Mouse (Mus musculus): ENCODE results near the gene Tmem240. TPM values are rescaled to one million over a fixed set of nuclear protein-coding genes. Genes with fewer than 3 reads are reported as not detected.
"Not testable (repeated sequence)": the region's sequence is repeated elsewhere in the genome, so short reads cannot be mapped to it uniquely, and the experiment has no call there.

Tmem240 gene
- polyA plus RNA-seq, 1 experiment from 2014 or later: 12.0 TPM

- 90% methylated on average over 6 of the region's 6 CpGs for WGBS
- Histone ChIP-seq H3K4me3 (no peak overlapping the region), H3K27ac (no peak overlapping the region), H3K9me3 (no peaks in the 10 kb centered on the region), H3K9ac (no peak overlapping the region), H3K27me3 (no peaks in the 10 kb centered on the region), H3K4me1 (replicated peaks) (peaks cover 30% of the 10 kb centered on the region), H3K4me2 (no peak overlapping the region), H3K36me3 (peaks cover 72% of the 10 kb centered on the region)
- no peak for ATAC-seq (ENCODE audit: low FRiP score)
Measured at GRCm38 (mm10) chr4:155739152-155739551, 4.6 kb downstream of the Tmem240 start.

- Histone ChIP-seq H3K27me3 (no peaks in the 10 kb centered on the region), H3K36me3 (peaks cover 80% of the 10 kb centered on the region), H3K4me1 (replicated peaks) (peaks cover 28% of the 10 kb centered on the region), H3K9ac (no peak overlapping the region), H3K4me2 (no peak overlapping the region), H3K27ac (no peak overlapping the region), H3K9me3 (no peaks in the 10 kb centered on the region), H3K4me3 (no peak overlapping the region)
- WGBS: 85% methylated on average over 37 of the region's 37 CpGs
- ATAC-seq (ENCODE audit: low FRiP score): no peak
Measured at GRCm38 (mm10) chr4:155739741-155740636, 5.4 kb downstream of the Tmem240 start.

GRCm38 (mm10) chr4:155740681-155741080 lies 6.1 kb downstream of the Tmem240 start:
- H3K9ac ChIP-seq; H3K4me3 ChIP-seq; ATAC-seq (ENCODE audit: low FRiP score); H3K4me2 ChIP-seq; H3K27ac ChIP-seq; H3K9me3 ChIP-seq; H3K27me3 ChIP-seq: not testable (repeated sequence)
- peaks cover 87% of the 10 kb centered on the region for H3K36me3 ChIP-seq
- peaks cover 24% of the 10 kb centered on the region for H3K4me1 ChIP-seq (replicated peaks)
- 92% methylated on average over 10 of the region's 10 CpGs for WGBS

- 92% methylated on average over 5 of the region's 5 CpGs for WGBS
Measured at GRCm38 (mm10) chr4:155742684-155743083, 8.1 kb downstream of the Tmem240 start.

GRCm38 (mm10) chr4:155744474-155744873 lies 9.9 kb downstream of the Tmem240 start:
- Histone ChIP-seq H3K4me3 (no peak overlapping the region), H3K4me1 (replicated peaks) (no peaks in the 10 kb centered on the region; the same call in 1 of the 2 replicates), H3K4me2 (no peak overlapping the region), H3K27me3 (no peaks in the 10 kb centered on the region), H3K36me3 (peaks cover 98% of the 10 kb centered on the region), H3K27ac (no peak overlapping the region), H3K9ac (no peak overlapping the region), H3K9me3 (no peaks in the 10 kb centered on the region)
- WGBS: 95% methylated on average over 8 of the region's 8 CpGs
- no peak for ATAC-seq (ENCODE audit: low FRiP score)

More at GRCm38 (mm10) chr4:155742684-155743083, 8.1 kb downstream of the Tmem240 start:
- no peak overlapping the region for H3K9ac ChIP-seq
- H3K4me1 ChIP-seq (replicated peaks): peaks cover 4% of the 10 kb centered on the region
- ATAC-seq (ENCODE audit: low FRiP score): no peak
- H3K4me3 ChIP-seq: no peak overlapping the region
- H3K4me2 ChIP-seq: no peak overlapping the region
- H3K9me3 ChIP-seq: no peaks in the 10 kb centered on the region
- no peaks in the 10 kb centered on the region for H3K27me3 ChIP-seq
- H3K36me3 ChIP-seq: peaks cover 97% of the 10 kb centered on the region
- H3K27ac ChIP-seq: no peak overlapping the region

- Histone ChIP-seq H3K4me2 (no peak overlapping the region), H3K36me3 (peaks cover 98% of the 10 kb centered on the region), H3K4me1 (replicated peaks) (no peaks in the 10 kb centered on the region; the same call in 1 of the 2 replicates), H3K27ac (no peak overlapping the region), H3K9ac (no peak overlapping the region), H3K9me3 (no peaks in the 10 kb centered on the region), H3K4me3 (no peak overlapping the region), H3K27me3 (no peaks in the 10 kb centered on the region)
- 96% methylated on average over 5 of the region's 5 CpGs for WGBS
- no peak for ATAC-seq (ENCODE audit: low FRiP score)
Measured at GRCm38 (mm10) chr4:155745136-155745535, 10.5 kb downstream of the Tmem240 start.

- Histone ChIP-seq H3K27me3 (no peaks in the 10 kb centered on the region), H3K4me1 (replicated peaks) (no peaks in the 10 kb centered on the region), H3K27ac (no peak overlapping the region), H3K4me3 (no peak overlapping the region), H3K4me2 (no peak overlapping the region), H3K9me3 (no peaks in the 10 kb centered on the region), H3K9ac (no peak overlapping the region), H3K36me3 (peaks cover 98% of the 10 kb centered on the region)
- 89% methylated on average over 8 of the region's 8 CpGs for WGBS
- ATAC-seq (ENCODE audit: low FRiP score): no peak
Measured at GRCm38 (mm10) chr4:155746036-155746548, 11.5 kb downstream of the Tmem240 start.

- H3K4me3 ChIP-seq: no peak overlapping the region
- H3K4me1 ChIP-seq (replicated peaks): no peaks in the 10 kb centered on the region
- ATAC-seq (ENCODE audit: low FRiP score): no peak
- no peaks in the 10 kb centered on the region for H3K27me3 ChIP-seq
- no peak overlapping the region for H3K9ac ChIP-seq
- peaks cover 98% of the 10 kb centered on the region for H3K36me3 ChIP-seq
- no peaks in the 10 kb centered on the region for H3K9me3 ChIP-seq
- no peak overlapping the region for H3K4me2 ChIP-seq
- 91% methylated on average over 17 of the region's 17 CpGs for WGBS
- H3K27ac ChIP-seq: no peak overlapping the region
Measured at GRCm38 (mm10) chr4:155746575-155747490, 12.2 kb downstream of the Tmem240 start.

GRCm38 (mm10) chr4:155757011-155757410 lies 22.4 kb downstream of the Tmem240 start:
- no peaks in the 10 kb centered on the region for H3K27me3 ChIP-seq
- peaks cover 54% of the 10 kb centered on the region for H3K36me3 ChIP-seq
- no peak overlapping the region for H3K4me3 ChIP-seq
- WGBS: 95% methylated on average over 12 of the region's 12 CpGs
- H3K4me2 ChIP-seq: no peak overlapping the region
- no peak overlapping the region for H3K9ac ChIP-seq
- H3K27ac ChIP-seq: no peak overlapping the region
- H3K9me3 ChIP-seq: no peaks in the 10 kb centered on the region
- H3K4me1 ChIP-seq (replicated peaks): peaks cover 31% of the 10 kb centered on the region
- no peak for ATAC-seq (ENCODE audit: low FRiP score)

- Histone ChIP-seq H3K27ac (no peak overlapping the region), H3K4me3 (peak overlapping the region; percentile 90), H3K36me3 (peaks cover 26% of the 10 kb centered on the region), H3K9ac (peak overlapping the region; percentile 88), H3K9me3 (no peaks in the 10 kb centered on the region), H3K4me2 (peak overlapping the region; percentile 99), H3K27me3 (no peaks in the 10 kb centered on the region), H3K4me1 (replicated peaks) (peaks cover 34% of the 10 kb centered on the region)
- 4% methylated on average over 10 of the region's 10 CpGs for WGBS
- no peak for ATAC-seq (ENCODE audit: low FRiP score)
Measured at GRCm38 (mm10) chr4:155759862-155760612, 25.4 kb downstream of the Tmem240 start.

GRCm38 (mm10) chr4:155760613-155761355 lies 26.2 kb downstream of the Tmem240 start, which contains the start of gene Atad3a:
Gene Atad3a (minus strand): TSS chr4:155761093.
- peak within 1 kb of the TSS; percentile 99 for H3K4me2 ChIP-seq
- H3K36me3 ChIP-seq: peaks cover 19% of the 10 kb centered on the region
- H3K4me3 ChIP-seq: peak within 1 kb of the TSS; percentile 90
- ATAC-seq (ENCODE audit: low FRiP score): peak; percentile 96
- peaks cover 34% of the 10 kb centered on the region for H3K4me1 ChIP-seq (replicated peaks)
- H3K27ac ChIP-seq: peak within 1 kb of the TSS; percentile 66
- WGBS: under 1% methylated on average over 68 of the region's 68 CpGs
- no peaks in the 10 kb centered on the region for H3K27me3 ChIP-seq
- peak within 1 kb of the TSS; percentile 88 for H3K9ac ChIP-seq
- H3K9me3 ChIP-seq: no peaks in the 10 kb centered on the region

Data from hindbrain, embryonic 13.5 days (tissue).